Mouse (Mus musculus) ZHBTc4 (cell line): ENCODE results near the gene Mpp6.

Experiments
- DNase-seq: peaks from one replicate; pipeline ENCODE4 v3.0.0-alpha.2; 2011; ENCODE audit warnings: low read depth, low spot score

Gene Mpp6

DNA sequence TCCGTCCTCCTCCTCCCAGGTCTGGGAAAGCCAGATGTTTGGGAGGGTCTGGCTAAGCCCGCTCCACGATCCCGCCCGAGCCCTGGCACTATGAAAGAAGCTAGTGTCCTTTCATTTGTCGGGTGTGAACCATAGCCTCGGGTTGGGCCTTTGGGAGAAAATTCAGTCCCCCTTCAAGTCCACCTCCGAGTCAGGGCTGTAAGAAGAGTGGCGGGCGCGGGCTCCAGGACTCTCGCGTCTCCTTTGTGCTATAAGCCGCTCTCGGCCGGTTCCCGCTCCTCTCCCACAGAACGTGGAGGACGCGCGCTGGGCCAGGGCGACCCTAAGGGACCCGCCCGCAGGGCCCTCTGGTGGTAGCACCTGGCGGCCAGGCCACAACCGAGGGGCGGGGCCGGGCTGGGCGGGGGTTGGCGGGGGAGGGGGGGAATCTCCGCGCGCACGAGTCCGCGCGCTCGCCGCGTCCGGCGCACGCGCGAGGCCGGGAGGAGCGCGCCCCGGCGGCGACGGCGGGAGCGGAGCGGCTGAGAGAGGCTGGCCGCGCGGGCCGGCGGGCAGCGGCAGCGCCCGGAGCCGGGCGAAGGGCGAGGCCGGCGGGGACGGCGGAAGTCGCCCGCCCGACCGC, at the start of gene Mpp6:
TSS of gene Mpp6 (plus strand) at position 485 of the 622 bp plus-strand sequence.
- peak; percentile 93 for DNase-seq

DNA sequence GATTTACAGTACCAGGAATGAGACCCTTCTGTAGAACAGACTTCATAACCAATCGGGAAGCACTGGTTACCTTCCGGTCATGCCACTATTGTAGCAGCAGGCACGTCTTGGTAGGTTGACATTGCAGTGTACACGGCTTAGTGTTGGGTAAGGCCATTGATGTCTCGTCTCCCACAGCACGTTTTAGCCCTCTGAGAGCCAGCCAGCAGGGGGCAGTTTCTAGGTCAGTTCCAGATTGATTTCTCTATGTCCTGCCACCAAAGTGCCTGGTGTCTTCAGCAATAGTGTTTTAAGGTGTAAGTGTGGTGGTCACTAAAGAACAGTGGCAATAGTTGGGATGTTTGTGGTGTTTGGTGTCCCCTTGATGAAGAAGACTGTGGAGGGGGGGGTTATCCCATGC, 43.9 kb upstream of the Mpp6 start:
- DNase-seq, result no peak

DNA sequence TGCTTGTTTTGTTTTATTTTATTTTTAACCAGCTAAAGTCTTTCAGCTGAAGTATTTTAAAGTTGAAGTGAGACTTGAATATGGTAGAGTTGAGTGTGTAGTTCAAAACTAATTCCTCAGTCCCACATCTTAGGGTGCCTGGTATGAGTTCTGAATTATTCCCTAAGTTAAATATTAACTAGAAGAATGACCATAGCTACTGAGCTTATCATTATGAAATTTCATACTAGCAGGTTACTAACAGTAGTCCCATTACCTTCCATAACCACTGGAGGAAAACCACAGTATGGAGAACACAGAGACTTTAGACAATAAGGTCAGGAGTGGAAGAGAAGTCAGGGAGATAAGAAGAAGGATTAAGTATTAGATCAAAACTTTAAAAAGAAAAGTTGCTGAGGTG, 41.6 kb upstream of the Mpp6 start:
- no peak for DNase-seq

DNA sequence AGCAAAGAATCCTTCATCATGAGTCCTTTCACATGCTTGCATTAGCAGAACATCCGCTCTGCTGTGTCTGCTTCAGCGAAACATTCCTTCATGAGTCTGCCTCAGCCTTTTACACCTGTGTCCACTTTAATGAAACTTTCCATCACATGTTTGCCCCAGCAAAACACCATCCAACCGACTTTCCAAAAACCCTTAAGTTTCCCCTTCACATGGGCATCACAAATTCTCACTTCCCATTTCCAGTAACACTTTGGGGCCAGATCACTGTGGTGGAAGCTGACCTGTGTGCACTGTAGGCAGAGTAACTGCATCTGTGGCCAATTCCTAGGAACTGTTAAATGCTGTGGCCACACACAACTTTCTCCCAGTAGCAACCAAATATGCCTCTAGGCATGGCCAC, 34.8 kb upstream of the Mpp6 start:
- DNase-seq, result no peak

DNA sequence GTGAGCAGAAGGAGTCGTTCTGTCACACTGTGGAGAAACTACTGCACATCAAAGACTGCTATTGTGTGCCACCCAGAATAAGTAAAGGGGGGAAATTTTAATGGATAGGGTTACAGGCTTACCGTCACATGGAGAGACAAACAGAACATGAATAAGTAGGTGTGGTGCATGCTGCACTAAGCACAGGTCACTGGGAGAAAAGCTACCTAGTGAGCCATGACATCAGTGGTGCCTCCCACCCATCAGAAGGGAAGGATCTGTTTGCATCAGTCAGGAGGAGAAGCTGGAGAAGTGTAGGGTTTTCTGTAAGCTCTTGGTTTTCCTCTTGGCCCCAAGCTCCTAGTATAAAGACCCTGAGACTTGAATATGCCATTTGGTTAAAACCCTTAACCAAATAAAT, 33.6 kb upstream of the Mpp6 start:
- no peak for DNase-seq

DNA sequence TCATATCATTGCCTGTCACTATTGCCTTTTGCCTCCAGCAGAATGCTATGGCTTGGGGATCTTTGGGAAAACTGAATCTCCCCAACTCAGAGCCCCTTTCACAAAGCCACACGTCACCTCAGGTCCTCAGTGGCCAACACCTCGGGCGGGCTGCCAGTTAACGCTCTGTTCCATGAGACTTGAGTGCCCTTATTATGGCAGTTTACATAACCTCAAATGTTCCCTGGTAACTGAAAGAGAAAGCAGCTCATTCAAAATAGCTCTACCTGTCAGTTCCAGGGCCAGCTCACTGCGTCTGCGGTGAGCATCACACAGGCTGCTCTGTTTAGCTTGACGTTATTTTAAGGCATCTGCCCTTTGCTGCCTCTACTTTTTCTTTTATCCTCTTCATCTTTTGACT, 29.6 kb upstream of the Mpp6 start:
- DNase-seq, result no peak

DNA sequence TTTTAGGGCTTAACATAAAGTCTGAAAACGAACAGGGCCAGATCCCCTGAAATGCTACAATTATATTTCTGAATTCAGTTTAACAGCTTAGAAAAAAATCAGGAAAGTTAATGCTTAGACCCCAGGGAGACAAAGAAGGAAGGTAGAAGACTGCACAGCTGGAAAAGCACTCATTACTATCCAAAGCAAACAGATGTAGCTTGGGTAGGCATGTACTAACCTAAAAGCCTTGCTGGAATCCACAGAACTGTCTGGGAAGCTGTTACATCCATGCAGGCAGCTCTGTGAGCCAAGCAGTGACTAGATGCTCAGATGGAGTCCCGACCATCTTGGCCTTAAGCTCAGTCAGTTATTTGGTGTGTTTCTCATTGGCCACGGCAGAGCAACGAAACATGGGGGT, 24.8 kb upstream of the Mpp6 start:
- DNase-seq, result no peak

DNA sequence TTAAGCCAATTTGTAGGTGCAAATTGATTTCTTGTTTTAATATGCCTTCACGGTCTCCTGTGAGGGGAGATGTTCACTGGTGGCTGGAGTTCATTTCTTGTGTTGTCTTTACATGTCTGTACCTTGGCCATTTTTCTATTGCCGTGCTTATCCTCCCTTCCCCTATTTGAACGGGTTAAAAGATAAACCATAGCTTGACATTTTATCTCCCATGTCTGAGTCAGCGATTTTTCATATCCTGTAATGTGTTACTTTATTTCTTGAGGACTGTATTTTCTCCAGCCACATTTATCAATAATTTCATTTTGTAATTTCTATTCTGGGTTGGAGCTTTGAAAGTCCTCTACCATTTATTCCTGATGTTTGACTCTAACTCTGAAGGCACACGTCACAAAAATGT, 20.7 kb upstream of the Mpp6 start:
- DNase-seq, result no peak

DNA sequence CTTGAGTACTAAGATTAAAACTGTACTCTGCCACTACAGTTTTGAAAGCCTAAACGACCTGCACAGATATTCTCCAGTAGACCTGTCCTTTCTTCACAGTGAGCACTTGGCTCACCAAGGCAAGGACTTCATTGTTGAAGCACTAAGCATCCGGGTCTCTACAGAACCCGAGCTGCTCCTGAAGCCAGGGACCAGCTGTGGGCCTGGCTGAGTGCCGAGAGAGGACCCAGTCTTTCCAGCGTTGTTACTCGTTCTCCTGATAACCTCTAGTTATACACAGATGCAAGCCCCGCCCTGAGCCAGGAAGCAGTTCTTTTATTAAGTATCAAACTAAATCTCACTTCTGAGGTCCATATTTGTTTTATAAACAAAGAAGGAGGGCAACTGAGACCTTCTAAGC, 19.8 kb upstream of the Mpp6 start:
- DNase-seq, result no peak

DNA sequence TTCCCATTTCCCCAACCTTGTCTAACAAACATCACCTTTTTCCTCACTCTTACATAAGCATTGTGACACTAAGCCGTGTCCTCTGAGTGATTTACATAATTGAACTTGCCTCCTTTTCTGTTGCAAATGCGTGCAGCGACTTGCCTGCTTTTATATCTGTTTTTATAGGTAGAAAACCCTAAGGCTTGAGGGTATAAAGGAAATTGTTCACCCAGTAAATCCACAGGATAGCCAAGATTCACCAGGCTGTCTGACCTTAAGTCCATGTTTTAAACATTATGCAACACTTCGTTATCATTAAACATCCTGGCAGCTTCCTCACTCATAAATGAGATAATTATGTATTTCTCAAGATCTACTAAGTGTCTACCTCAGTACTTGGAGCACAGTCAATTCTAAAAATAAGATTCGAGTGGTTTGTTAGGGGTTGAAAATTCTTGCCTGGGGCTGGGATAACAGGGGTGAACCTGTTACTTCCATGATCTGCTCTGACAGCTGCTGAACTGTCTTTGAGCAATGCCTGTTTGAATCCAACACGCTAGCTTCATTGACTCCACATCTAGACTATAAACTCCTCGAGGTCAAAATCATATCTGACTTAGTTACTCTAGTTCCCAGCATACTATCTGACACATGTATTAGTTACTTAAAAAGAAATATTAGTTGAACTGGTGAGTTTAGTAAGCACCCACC, 18.4 kb upstream of the Mpp6 start:
- no peak for DNase-seq

DNA sequence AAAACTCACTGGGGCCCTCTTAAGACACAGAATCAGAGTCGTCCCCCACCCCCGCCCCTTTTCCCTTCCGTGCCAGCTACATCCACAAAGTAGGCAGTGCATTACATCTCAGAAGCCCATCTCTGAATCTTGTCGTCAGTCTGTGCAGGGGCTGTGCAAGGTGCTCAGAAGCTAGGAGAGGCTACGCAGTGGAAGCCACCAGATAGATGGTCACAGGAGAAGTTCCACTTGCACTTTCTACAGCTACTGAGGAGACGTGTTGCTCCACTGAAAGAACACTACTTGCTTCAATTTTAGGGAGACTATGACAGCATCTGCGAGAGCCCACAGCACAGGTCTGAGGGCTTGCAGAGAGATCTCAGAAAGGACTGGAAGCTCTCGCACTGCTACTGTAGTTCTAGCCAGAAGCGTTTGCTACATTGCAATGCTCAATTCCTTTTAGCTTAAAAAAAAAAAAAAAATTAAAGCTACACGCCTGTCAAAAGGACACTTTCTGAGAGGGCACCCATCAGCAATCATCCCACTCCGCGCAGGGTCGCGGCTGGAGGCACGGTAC, 762 bp upstream of the Mpp6 start:
- DNase-seq, result no peak

DNA sequence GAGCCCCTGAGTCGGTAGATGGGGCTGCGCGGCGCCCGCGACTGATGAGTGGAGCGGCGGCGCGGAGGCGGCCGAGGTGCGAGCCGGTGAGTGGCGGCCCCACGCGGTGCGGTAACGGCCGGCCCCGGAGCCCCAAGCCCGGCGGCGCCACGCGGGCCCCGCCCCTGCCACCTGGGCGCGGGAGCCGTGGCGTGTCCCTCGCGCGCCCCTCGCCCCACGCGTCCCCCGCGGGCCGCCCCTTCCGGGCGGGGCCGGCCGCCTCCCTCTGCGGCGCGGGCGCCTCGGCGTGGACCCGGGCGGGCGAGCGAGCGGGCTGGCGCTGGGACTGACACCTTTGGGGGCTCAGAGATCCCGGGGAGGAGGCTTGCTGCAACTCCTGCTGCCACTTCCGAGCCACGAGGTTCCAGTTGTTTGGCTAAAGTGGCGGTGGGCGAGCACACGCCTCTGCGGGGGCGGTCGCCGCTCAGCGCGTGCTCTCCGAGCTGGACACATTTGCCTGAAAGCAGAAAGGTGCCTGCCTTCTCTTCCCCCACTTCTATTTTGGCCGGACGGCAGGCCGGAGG, 419 bp downstream of the Mpp6 start:
- DNase-seq, result peak; percentile 88

DNA sequence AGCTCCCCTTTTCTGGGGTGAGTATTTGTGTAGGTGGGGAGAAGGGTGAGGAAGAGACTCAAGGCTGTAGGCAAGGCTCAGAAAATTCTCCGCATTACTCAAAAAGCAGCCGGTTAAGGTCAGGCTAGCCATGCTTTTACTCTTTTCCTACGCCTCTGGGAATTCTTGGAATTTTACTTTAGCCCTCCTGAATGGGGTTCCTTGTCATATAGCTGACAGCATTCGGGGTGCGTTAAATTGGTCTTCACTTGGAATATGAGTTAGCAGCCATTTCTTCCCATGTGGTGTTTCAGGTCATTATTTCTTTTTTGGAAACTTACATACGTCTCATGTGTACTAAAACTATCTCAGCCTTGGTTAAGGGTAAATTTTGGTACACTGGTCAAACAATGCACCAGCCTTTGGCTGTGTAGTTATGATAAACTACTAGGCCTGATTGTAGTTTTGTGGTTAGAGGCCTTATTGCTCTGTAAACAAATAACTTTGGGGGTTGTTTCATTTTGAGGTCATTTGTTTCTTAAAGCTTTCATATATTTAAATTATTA, 1.1 kb downstream of the Mpp6 start:
- DNase-seq, result no peak

DNA sequence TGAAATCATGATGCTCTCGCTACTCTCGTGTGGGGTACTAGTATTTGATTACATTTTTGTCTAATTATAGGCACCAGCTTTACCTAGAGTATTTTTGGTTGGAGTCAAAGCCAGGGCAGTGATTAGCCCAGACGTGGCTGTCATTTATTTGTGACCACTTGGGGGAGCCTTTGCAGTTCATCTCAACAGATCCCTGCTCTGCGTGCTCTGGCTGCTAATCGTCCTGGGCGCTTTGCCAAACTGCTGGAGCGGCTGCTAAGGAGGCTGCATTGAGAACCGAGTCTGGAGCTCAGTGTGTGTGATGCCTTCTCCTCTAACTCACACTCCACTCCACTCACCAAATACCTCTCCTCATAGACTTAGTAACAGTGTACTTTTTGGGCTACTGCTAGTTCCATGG, 2.7 kb downstream of the Mpp6 start:
- DNase-seq, result peak; percentile 94

DNA sequence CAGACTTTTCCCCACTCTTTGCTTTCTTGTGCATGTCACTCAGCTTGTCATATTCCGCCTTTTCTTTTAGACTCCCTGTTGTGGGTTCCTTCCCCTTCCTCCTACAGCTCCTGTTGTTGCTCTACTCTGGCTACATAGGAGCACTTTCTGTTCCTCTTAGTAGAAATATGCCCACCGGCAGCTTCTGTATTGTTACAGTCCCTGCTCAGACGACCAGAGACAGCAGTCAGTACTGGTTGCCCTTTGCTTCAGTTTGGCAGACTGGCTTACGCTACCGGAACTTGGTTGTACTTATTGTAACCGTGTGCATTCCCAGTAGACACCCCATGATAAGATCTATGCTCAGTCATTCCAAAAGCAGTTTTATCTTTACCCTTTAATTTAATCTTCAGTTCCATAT, 4.2 kb downstream of the Mpp6 start:
- no peak for DNase-seq

DNA sequence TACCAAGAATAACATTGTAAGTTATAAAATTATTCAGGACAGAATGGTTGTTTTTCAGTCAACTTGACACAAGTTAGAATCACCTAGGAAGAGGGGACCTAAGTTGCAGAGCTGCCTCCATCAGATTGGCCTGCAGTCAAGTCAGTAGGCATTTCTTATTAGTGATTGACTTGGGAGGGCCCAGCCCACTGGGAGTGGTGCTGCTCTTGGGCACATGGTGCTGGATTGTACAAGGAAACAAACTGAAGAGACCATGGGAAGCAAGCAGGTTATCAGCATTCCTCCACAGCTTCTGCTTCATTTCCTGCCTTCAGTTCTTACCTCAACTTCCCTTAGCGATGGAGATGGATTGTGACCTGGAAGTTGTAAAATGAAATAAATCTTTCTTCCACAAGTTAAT, 10.9 kb downstream of the Mpp6 start:
- DNase-seq, result peak; percentile 74

DNA sequence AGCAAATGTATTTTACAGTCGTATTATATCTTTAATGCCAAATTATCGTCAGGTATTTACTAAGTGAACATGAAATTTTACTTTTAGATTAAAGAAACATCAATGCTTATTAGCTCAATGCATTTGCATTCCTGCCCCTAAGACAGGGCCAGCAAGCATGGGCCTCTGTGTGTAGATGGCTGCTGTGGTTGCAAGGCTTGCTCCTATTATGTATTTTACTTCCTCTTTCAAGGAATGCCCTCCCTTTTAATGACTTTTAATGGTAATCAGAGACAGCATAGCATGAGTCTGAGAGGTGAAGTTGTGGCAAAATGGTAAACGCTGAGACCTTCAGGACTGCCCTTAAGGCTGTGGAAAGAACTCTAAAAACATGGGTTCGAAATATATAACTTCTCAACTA, 12.8 kb downstream of the Mpp6 start:
- DNase-seq, result no peak

DNA sequence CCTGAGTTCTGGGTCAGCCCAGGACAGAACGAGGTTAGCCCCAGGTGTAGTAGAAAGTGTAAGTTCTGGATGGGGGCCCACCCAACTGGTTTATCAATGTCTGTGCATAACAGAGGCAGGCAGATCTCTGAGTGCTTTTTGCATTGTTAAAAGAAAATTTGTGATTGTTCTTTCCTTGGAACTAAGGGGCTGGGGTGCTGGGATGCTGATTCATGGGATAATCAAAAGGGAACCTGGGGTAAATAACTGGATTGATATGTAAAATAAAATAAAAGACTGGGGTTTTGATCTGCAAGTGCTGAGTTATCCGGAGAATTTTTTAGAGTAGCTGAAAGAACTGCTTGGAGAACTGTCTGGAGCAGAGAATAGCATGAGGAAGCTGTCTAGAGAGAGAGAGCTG, 14.2 kb downstream of the Mpp6 start:
- peak; percentile 81 for DNase-seq

DNA sequence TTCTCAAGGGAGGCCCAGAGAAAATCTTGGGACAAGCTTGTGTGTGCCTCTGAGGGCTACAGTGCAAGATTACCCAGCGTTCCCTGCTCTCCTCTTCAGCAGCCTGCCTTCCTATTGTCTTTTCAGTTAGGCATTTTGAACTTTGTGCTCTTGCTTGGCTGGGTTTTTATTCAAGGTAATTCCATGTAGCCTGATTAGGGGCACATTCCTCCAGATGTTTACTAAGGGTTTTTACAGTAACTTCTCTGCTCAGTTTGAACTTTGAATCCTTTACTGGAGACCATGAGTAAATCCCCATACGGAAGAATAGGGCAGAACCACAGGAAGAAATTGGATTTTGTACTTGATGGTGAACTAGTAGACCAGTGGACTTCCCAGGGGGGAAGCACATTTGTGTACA, 16.3 kb downstream of the Mpp6 start:
- DNase-seq, result no peak

DNA sequence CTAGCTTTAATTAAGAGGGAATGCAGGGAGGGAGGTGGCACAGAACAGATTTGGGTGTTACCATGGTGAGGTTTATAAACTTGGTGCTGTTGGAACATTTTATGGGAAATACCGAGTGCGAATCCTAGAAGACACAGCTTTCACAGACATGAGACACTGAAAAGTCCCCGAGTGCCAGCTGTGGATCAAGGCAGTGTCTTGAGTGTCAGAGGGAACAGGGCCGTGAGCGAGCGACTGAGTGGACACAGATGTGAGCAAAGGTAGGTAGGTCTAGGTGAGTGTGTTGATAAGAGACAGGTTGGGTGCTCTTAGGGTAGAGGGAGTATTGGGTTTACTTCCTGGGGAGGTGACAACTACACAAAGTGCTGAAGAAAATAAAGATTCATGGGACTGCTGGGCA, 17.5 kb downstream of the Mpp6 start:
- DNase-seq, result no peak

DNA sequence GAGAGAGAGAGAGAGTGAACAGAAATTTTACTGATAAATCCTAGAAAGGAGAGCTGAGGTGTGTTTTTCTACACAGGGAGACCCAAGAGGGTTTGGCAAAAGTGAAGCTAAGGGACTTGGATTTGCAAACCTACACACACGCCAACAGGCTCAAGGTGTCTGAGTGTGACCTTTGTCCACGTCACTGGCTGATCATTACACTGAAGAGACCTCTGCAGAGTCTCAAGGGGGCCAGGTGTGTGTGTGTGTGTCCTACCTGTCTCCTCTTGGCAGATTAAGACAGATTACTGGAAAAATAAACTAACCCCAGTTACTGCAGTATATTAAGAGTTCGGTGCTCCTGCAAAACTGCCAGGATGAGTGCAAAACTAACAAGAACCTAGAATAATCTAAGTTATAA, 27.6 kb downstream of the Mpp6 start:
- no peak for DNase-seq

DNA sequence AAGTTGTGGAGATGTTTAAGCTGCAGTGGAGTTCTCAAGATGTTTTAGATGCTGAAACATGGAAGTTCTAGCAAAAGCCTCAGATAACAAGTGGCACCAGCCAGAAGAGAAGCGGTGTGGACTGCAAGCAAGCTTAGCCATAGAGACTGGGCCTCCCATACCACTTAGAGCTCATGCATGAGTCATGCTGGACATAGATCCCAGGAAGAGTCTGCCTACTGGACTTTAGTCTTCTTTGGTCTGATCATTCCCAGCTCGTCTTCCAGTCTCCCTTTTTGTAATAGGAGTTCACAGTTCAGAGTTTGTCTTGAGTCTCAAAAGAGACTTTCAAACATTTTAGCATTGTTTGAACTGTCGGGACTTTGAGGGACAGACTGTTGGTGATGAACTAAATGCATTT, 29.5 kb downstream of the Mpp6 start:
- no peak for DNase-seq

DNA sequence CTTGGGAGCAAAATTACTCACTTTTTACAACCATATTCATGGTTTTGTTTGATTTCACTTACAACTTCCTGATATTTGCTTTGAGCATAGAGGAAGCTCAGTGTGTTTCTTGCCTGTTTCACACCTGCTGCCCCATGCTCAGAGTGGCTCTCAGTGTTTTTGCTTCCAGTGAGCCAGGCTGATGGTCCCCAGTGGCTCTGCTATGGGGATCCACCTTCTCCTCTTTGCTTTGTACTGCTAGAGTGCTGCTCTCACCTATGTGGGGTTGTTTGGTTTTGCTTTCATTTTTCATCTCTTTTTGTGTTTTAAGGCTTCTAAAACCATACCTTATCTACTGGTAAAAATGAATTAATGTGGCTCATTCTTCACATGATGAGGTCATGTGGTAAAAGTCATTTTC, 36.1 kb downstream of the Mpp6 start:
- DNase-seq, result no peak
